Mouse (Mus musculus): Measurements from ENCODE around the gene Med13l. TPM values are rescaled to one million over a fixed set of nuclear protein-coding genes. Genes with fewer than 3 reads are reported as not detected.

Med13l gene
- total and polyA plus RNA-seq, 2 experiments: 4.2 to 5.0 TPM

DNA sequence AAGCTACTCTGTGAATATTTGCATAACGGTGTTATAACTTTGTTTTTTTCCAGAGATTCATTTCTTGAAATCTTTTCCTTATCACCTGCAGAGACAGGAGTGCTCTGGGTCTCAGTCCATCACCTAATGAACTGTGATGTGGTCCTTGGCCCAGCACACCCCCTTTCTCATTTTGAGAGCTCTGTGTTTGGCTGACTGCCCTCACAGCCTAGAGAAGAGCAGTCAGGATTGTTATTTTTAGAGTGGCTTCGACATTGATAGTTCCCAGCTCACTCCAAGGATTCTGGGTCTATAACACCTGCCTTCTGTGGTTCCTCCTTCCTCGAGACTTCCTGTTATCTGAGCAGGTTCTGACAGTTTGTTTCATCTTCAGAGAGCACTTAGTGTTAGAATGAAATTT, 113.8 kb downstream of the Med13l start:
- Histone ChIP-seq H3K4me3 (ENCODE audit: insufficient read depth, low read depth, low read length) (no peak overlapping the region), H3K4me1 (ENCODE audit: control insufficient read depth, insufficient read depth, low read length) (peaks cover 9% of the 10 kb centered on the region; the same call in 1 of the 2 replicates), H3K79me2 (ENCODE audit: control insufficient read depth, insufficient read depth, low read length) (peaks cover 7% of the 10 kb centered on the region), H3K27ac (replicated peaks; ENCODE audit: insufficient read depth, low read depth, low read length) (no peak overlapping the region), H3K36me3 (ENCODE audit: control insufficient read depth, insufficient read depth, low read length) (peaks cover 2% of the 10 kb centered on the region; the same call in 1 of the 2 replicates), H3K9ac (ENCODE audit: low read depth, low read length) (no peak overlapping the region), H3K27me3 (ENCODE audit: control insufficient read depth, insufficient read depth, low read length) (no peaks in the 10 kb centered on the region)
- 60% methylated on average over 3 of the region's 3 CpGs for WGBS
- DNase-seq (ENCODE audit: extremely low read depth, low read depth, low spot score): no peak
- TF ChIP-seq POLR2A (IDR thresholded peaks at IDR 0.05; ENCODE audit: extremely low read depth, insufficient read depth, low read length) (no peak), CTCF (IDR thresholded peaks at IDR 0.05; ENCODE audit: low read depth, low read length) (no peak)

DNA sequence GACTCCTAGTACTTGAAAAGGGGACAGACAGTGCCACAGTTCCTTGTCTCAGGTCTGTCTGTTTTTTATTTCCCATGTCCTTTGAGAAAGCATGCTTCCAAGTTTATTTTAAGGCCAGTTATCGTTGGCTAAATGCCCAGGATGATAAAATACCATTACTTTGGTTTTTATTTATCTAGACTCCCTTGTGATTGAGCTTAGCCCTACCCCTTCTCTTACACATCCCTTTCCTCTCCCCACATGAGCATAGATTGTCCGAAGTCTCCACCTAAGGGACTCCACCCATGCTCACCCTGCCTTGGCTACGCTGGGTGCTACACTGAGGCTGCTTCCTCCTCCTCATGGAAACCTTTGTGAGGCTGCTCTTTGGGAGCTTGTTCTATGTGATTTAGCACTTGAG, 115.2 kb downstream of the Med13l start:
- Histone ChIP-seq H3K9ac (ENCODE audit: low read depth, low read length) (no peak overlapping the region), H3K79me2 (ENCODE audit: control insufficient read depth, insufficient read depth, low read length) (peaks cover 7% of the 10 kb centered on the region), H3K36me3 (ENCODE audit: control insufficient read depth, insufficient read depth, low read length) (peaks cover 2% of the 10 kb centered on the region; the same call in 1 of the 2 replicates), H3K27ac (replicated peaks; ENCODE audit: insufficient read depth, low read depth, low read length) (no peak overlapping the region), H3K27me3 (ENCODE audit: control insufficient read depth, insufficient read depth, low read length) (no peaks in the 10 kb centered on the region), H3K4me1 (ENCODE audit: control insufficient read depth, insufficient read depth, low read length) (peaks cover 11% of the 10 kb centered on the region; the same call in 1 of the 2 replicates), H3K4me3 (ENCODE audit: insufficient read depth, low read depth, low read length) (no peak overlapping the region)
- DNase-seq (ENCODE audit: extremely low read depth, low read depth, low spot score): no peak
- no peak for TF ChIP-seq POLR2A (IDR thresholded peaks at IDR 0.05; ENCODE audit: extremely low read depth, insufficient read depth, low read length)
- no peak for TF ChIP-seq CTCF (IDR thresholded peaks at IDR 0.05; ENCODE audit: low read depth, low read length)
- 69% methylated on average over 3 of the region's 3 CpGs for WGBS

DNA sequence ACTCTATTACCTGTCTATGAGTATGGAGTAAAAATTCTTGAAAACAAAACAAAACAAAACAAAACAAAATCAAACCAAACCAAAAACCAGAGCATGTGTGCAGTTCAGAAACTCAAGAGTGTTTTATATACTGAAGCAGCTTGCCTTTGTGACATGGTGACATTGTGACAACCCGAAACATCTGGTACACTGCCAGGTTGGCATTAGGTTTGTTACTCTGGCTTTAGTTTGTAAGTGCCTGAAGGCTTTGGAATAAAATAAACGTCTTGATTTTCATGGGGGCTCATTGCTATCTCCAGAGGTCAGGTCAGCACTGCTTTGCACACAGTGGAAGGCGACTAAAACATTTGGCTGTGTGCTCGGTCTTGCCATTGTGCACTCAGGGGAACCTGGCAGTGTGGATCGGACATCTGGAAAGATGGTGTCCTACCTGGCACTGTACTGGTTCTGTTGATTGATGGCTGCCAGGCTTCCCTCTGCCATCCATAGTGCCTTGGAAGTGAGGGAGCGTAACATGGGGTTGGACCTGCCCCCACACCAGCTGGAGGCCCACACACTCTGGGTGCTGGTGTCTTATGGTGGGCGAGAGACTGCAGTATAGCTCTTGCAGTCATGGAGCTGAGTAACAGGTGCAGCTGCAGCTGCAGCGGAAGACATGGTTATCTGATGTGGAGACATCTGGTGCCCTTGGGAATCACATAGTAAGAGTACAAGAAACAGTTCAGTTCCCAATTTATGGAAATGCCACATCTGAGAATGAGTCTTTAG, 115.9 kb downstream of the Med13l start:
- Histone ChIP-seq H3K27ac (replicated peaks; ENCODE audit: insufficient read depth, low read depth, low read length) (no peak overlapping the region), H3K4me3 (ENCODE audit: insufficient read depth, low read depth, low read length) (no peak overlapping the region), H3K9ac (ENCODE audit: low read depth, low read length) (no peak overlapping the region), H3K27me3 (ENCODE audit: control insufficient read depth, insufficient read depth, low read length) (no peaks in the 10 kb centered on the region), H3K36me3 (ENCODE audit: control insufficient read depth, insufficient read depth, low read length) (no peaks in the 10 kb centered on the region), H3K4me1 (ENCODE audit: control insufficient read depth, insufficient read depth, low read length) (peaks cover 11% of the 10 kb centered on the region; the same call in 1 of the 2 replicates), H3K79me2 (ENCODE audit: control insufficient read depth, insufficient read depth, low read length) (peaks cover 7% of the 10 kb centered on the region)
- DNase-seq (ENCODE audit: extremely low read depth, low read depth, low spot score): no peak
- WGBS: 82% methylated on average over 8 of the region's 8 CpGs
- TF ChIP-seq CTCF (IDR thresholded peaks at IDR 0.05; ENCODE audit: low read depth, low read length) (no peak), POLR2A (IDR thresholded peaks at IDR 0.05; ENCODE audit: extremely low read depth, insufficient read depth, low read length) (no peak)

DNA sequence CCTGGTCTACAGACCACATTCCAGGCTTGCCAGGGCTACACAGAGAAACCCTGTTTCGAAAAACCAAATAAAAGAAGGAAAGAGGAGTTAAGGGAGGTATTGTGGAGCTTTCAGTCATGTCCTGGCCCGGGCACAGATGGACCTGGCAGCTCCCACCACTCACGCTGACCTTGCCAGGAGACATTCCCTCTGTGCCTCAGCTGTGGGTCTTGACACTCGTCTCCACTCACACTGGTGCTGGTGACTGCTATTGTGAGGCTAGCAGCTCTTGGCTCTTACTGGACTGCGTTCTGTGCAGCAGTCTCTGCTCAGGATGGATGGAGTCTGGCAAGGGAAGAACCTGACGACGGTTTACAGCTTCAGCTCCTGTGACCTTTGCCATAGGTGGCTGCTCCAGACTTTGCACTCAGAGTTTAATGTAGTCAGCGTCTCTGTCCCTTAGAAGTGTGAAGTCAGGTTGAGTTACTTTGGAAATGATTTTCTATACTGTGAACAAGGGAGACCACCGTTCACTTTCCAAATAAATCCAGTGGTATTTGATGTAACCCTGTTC, 118.9 kb downstream of the Med13l start:
- no peak overlapping the region for H3K9ac ChIP-seq (ENCODE audit: low read depth, low read length)
- no peaks in the 10 kb centered on the region for H3K36me3 ChIP-seq (ENCODE audit: control insufficient read depth, insufficient read depth, low read length)
- no peaks in the 10 kb centered on the region for H3K27me3 ChIP-seq (ENCODE audit: control insufficient read depth, insufficient read depth, low read length)
- no peak overlapping the region for H3K27ac ChIP-seq (replicated peaks; ENCODE audit: insufficient read depth, low read depth, low read length)
- peak; percentile 54 for DNase-seq (ENCODE audit: extremely low read depth, low read depth, low spot score)
- H3K4me3 ChIP-seq (ENCODE audit: insufficient read depth, low read depth, low read length): no peak overlapping the region
- WGBS: 35% methylated on average over 9 of the region's 9 CpGs
- peaks cover 9% of the 10 kb centered on the region for H3K79me2 ChIP-seq (ENCODE audit: control insufficient read depth, insufficient read depth, low read length)
- no peak for TF ChIP-seq POLR2A (IDR thresholded peaks at IDR 0.05; ENCODE audit: extremely low read depth, insufficient read depth, low read length)
- TF ChIP-seq CTCF (IDR thresholded peaks at IDR 0.05; ENCODE audit: low read depth, low read length): no peak
- peaks cover 7% of the 10 kb centered on the region; the same call in 1 of the 2 replicates for H3K4me1 ChIP-seq (ENCODE audit: control insufficient read depth, insufficient read depth, low read length)

DNA sequence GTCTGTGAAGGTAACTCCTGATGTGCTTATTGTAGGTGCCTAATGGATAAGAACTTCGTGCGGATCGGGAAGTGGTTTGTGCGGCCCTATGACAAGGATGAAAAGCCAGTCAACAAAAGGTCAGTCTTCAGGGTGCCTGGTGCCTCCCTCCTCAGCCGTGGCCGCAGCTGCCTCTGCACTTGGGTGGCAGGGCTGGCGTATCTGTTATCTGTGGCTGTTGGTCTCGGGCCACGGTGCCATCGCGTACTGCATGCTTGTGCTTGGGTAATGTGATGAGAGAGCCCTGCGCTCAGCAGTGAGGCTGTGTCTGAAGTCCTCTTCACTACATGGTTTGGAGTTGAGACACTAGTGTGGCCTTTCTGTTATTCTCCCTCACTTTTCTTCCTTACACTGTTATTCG, 120.4 kb downstream of the Med13l start:
- peaks cover 13% of the 10 kb centered on the region for H3K79me2 ChIP-seq (ENCODE audit: control insufficient read depth, insufficient read depth, low read length)
- 83% methylated on average over 13 of the region's 13 CpGs for WGBS
- TF ChIP-seq CTCF (IDR thresholded peaks at IDR 0.05; ENCODE audit: low read depth, low read length): no peak
- no peak for TF ChIP-seq POLR2A (IDR thresholded peaks at IDR 0.05; ENCODE audit: extremely low read depth, insufficient read depth, low read length)
- no peaks in the 10 kb centered on the region for H3K36me3 ChIP-seq (ENCODE audit: control insufficient read depth, insufficient read depth, low read length)
- H3K4me3 ChIP-seq (ENCODE audit: insufficient read depth, low read depth, low read length): no peak overlapping the region
- H3K9ac ChIP-seq (ENCODE audit: low read depth, low read length): no peak overlapping the region
- H3K4me1 ChIP-seq (ENCODE audit: control insufficient read depth, insufficient read depth, low read length): peaks cover 7% of the 10 kb centered on the region
- no peaks in the 10 kb centered on the region for H3K27me3 ChIP-seq (ENCODE audit: control insufficient read depth, insufficient read depth, low read length)
- no peak for DNase-seq (ENCODE audit: extremely low read depth, low read depth, low spot score)
- no peak overlapping the region for H3K27ac ChIP-seq (replicated peaks; ENCODE audit: insufficient read depth, low read depth, low read length)

DNA sequence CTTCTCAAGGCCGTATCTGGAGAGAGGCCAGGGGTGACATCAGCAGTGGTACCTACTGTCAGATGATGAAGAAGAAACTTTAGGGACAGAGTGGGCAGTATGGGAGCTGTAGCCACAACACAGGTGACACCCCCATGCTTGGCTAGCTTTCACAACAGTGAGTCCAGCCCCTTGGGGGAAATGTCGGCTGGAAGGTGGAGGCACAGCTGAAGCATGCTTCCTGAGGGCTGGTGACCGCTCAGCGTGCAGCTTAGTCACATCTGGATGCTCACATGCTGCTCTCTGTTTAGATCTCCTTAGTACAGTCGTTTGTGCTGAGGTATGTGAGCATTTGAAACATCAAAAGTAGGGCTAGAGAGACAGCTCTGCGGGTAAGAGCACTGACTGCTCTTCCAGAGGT, 121.5 kb downstream of the Med13l start:
- peaks cover 7% of the 10 kb centered on the region for H3K4me1 ChIP-seq (ENCODE audit: control insufficient read depth, insufficient read depth, low read length)
- TF ChIP-seq CTCF (IDR thresholded peaks at IDR 0.05; ENCODE audit: low read depth, low read length) (no peak), POLR2A (IDR thresholded peaks at IDR 0.05; ENCODE audit: extremely low read depth, insufficient read depth, low read length) (no peak)
- DNase-seq (ENCODE audit: extremely low read depth, low read depth, low spot score): no peak
- WGBS: 96% methylated on average over 6 of the region's 6 CpGs
- H3K79me2 ChIP-seq (ENCODE audit: control insufficient read depth, insufficient read depth, low read length): peaks cover 13% of the 10 kb centered on the region
- no peak overlapping the region for H3K9ac ChIP-seq (ENCODE audit: low read depth, low read length)
- no peaks in the 10 kb centered on the region for H3K27me3 ChIP-seq (ENCODE audit: control insufficient read depth, insufficient read depth, low read length)
- no peak overlapping the region for H3K27ac ChIP-seq (replicated peaks; ENCODE audit: insufficient read depth, low read depth, low read length)
- H3K36me3 ChIP-seq (ENCODE audit: control insufficient read depth, insufficient read depth, low read length): no peaks in the 10 kb centered on the region
- no peak overlapping the region for H3K4me3 ChIP-seq (ENCODE audit: insufficient read depth, low read depth, low read length)

All from liver, adult 2 months (tissue).